Mouse (Mus musculus) thymus, adult 2 months (tissue): ENCODE data around the gene Sbk3. TPM values are rescaled to one million over a fixed set of nuclear protein-coding genes. Genes with fewer than 3 reads are reported as not detected.

Experiments
- DNase-seq: peaks from one replicate; pipeline ENCODE4 v3.0.0; 2021
- H3K27ac ChIP-seq: fragments of 200-500 bp; 2 replicates; pipeline ENCODE4 v1.5.1; 2012; ENCODE audit warnings: low read length, control low read depth; ENCODE audit not compliant: control insufficient read depth, insufficient read depth
- H3K27me3 ChIP-seq: fragments of 200-500 bp; 2 replicates; pipeline ENCODE4 v1.6.1; 2012; ENCODE audit warnings: mild to moderate bottlenecking, low read length, moderate library complexity, mixed read lengths; ENCODE audit not compliant: control insufficient read depth, insufficient read depth
- H3K36me3 ChIP-seq: fragments of 200-500 bp; 2 replicates; pipeline ENCODE4 v1.6.1; 2012; ENCODE audit warnings: mild to moderate bottlenecking, low read length, moderate library complexity; ENCODE audit not compliant: control insufficient read depth, insufficient read depth
- H3K4me1 ChIP-seq: fragments of 200-500 bp; replicated peaks from 2 replicates; pipeline ENCODE4 v1.6.1; 2012; ENCODE audit warnings: low read length; ENCODE audit not compliant: control insufficient read depth, insufficient read depth
- H3K4me3 ChIP-seq: fragments of 200-500 bp; 2 replicates; pipeline ENCODE4 v1.5.1; 2012; ENCODE audit warnings: mild to moderate bottlenecking, low read length, control low read depth, moderate library complexity; ENCODE audit not compliant: control insufficient read depth, insufficient read depth
- CTCF ChIP-seq: fragments of 200-500 bp; IDR thresholded peaks from 2 replicates; pipeline ENCODE4 v1.5.1; 2012; ENCODE audit warnings: mild to moderate bottlenecking, control low read depth, low read length, moderate library complexity, borderline replicate concordance; ENCODE audit not compliant: control insufficient read depth, poor library complexity, insufficient read depth; ENCODE audit errors: extremely low read depth
- POLR2A ChIP-seq: fragments of 200-500 bp; IDR thresholded peaks from 2 replicates; pipeline ENCODE4 v1.6.1; 2012; ENCODE audit warnings: mild to moderate bottlenecking, low read length, control low read depth, moderate library complexity; ENCODE audit not compliant: control insufficient read depth, poor library complexity, insufficient read depth; ENCODE audit errors: extremely low read depth
- WGBS: fragments of 180-500 bp; shearing (Covaris S2); methylation state at CpG from one replicate; pipeline ENCODE4 v1.1.7; 2018; 5-methylcytosine and 5-hydroxymethylcytosine counted together
- polyA plus RNA-seq: library from polyadenylated mRNA; depleted of rRNA; stranded (reverse); fragments of >200 nt; gene quantifications from 2 replicates; pipeline ENCODE4 v1.2.3, GENCODE M21; 2012

The Sbk3 gene
- polyA plus RNA-seq, 1 experiment: 3.7 TPM

DNA sequence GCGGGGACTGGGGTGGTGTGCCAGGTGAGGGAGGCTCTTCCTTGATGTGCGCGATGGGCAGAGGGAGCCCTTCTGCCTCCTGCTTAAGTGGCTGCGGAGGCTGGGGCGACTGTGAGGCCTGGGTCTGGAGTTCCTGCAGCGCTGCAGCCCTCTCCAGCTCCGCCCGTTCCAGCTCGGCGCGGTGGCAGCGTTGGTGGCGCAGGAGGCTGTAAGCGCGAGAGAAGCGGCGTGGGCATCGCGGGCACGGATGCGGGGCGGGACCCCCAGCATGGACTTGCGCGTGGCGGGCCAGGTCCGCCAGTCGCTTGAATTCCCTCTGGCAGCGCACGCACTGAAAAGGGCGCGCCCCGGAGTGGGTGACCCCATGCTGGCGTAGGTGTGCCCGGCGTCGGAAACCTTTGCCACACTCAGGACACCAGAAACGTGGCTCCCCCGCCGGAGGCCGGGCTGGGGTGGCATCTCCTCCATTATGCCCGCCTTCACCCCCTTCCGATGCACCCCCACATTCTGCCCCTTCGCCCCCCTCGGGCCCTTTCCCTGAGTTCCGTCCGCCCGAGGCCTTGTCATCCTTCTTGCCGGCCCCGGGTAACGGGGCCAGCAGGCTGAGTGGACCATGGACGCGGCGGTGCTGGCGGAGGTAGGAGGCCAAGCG is 22.5 kb upstream of the Sbk3 start:
- TF ChIP-seq POLR2A: no peak
- TF ChIP-seq CTCF: no peak
- no peaks in the 10 kb centered on the region for H3K27me3 ChIP-seq
- no peak overlapping the region for H3K4me3 ChIP-seq
- 97% methylated on average over 55 of the region's 55 CpGs for WGBS
- no peak overlapping the region for H3K27ac ChIP-seq
- DNase-seq: no peak
- peaks cover 18% of the 10 kb centered on the region for H3K4me1 ChIP-seq
- H3K36me3 ChIP-seq: no peaks in the 10 kb centered on the region

DNA sequence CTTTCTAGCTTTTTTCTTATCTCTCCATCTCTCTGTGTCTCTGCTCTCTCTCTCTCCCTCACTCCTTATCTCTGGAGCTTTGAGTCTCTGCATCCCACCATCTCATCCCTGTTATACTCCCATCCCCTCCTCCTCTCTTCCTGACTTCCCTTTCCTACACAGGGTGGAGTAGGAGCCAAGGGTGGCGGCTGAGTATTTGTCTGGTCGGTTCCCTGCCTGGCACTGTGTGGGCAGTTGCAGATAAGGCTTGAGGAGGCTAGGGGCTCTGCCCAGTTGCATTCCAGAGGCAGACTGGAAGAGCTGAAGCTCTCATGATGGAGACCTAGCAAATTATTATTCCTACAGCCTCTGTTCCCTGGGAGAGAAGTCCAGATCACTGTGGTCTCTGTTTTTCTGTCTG is 17.3 kb upstream of the Sbk3 start:
- Histone ChIP-seq H3K27ac (no peak overlapping the region), H3K4me1 (no peaks in the 10 kb centered on the region), H3K36me3 (no peaks in the 10 kb centered on the region), H3K4me3 (no peak overlapping the region), H3K27me3 (no peaks in the 10 kb centered on the region)
- WGBS: 56% methylated on average over 2 of the region's 2 CpGs
- DNase-seq: no peak
- TF ChIP-seq POLR2A: no peak
- TF ChIP-seq CTCF: no peak

DNA sequence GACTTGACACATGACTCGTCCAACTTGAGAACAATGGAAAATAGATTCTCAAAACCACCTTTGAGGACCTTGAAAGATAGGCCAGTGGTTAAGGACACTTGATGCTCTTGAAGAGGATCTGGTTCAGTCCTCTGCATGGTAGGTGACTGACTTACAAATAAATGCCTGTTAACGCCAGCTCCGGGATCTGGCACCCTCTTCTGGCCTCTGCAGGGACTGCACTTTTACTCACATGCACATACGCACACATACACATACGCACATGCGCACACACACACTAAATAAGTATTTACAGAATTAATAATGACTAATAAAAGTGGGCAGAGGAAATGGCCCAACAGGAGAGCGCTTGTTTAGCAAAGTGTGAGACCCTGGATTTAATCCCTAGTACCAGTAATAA is 5.9 kb upstream of the Sbk3 start:
- TF ChIP-seq POLR2A (no peak), CTCF (no peak)
- Histone ChIP-seq H3K27me3 (0 out of 2 replicates have a peak, but pooled peaks cover 2% of the 10 kb centered on the region), H3K36me3 (no peaks in the 10 kb centered on the region), H3K27ac (no peak overlapping the region), H3K4me3 (no peak overlapping the region), H3K4me1 (no peaks in the 10 kb centered on the region)
- WGBS: 97% methylated on average over 7 of the region's 7 CpGs
- DNase-seq: no peak

DNA sequence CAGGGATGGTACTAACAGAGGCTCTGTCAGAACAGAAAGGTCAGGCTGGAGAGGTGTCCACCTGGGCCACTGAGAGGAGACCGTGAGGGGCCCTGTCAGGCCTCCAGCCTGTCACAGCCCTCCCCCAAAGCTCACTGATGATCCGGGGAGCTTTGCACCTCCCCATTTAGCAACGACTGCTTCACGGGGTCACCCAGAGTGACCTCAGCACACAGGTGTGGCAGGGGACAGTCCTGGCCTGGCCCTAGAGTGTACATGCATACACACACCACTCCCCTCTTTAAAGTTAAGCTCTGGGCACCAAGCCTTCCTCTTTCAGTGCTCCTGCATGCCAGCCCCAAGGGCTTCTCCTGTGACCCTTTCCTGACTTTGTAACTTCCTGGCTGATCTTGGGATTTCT is 4.5 kb upstream of the Sbk3 start:
- WGBS: 83% methylated on average over 4 of the region's 4 CpGs
- Histone ChIP-seq H3K36me3 (no peaks in the 10 kb centered on the region), H3K4me1 (no peaks in the 10 kb centered on the region), H3K27ac (no peak overlapping the region), H3K27me3 (0 out of 2 replicates have a peak, but pooled peaks cover 2% of the 10 kb centered on the region), H3K4me3 (no peak overlapping the region)
- TF ChIP-seq POLR2A (no peak), CTCF (no peak)
- DNase-seq: no peak

DNA sequence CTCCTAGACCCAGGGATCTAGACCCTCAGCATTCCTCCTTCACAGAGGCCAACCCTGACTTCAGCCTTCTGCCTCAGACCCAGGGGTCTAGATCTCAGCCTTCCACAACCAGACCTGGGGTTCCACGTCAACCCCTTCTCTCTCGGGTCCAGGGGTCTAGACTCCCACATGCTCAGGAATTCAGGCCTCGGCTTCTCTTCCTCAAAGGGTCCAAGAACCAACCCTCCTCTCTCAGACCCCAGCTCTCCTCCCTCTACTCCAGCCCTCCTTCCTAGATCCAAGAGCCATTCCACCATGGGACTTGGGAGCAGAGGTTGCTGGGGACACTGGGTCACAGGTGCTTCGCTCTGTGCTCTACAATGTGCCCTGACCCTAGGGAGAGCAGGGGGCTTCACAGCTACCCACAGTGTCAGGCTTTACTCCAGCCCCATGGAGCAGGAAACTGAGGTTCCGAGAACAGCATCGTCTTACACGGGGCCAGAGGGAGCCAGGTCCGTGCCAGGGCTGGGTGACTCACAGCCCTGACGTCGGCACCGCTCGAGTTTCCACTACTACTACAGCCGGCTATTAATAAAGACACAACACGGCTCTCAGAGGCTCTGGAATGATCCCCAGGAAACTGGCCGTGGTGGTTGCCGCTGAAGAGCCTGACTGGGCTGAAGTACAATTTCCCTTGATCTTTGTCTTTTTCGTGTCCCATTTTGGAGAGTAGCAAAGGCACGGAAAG is 1.5 kb upstream of the Sbk3 start:
- Histone ChIP-seq H3K4me3 (no peak overlapping the region), H3K27me3 (0 out of 2 replicates have a peak, but pooled peaks cover 2% of the 10 kb centered on the region), H3K4me1 (no peaks in the 10 kb centered on the region), H3K27ac (no peak overlapping the region), H3K36me3 (no peaks in the 10 kb centered on the region)
- 57% methylated on average over 18 of the region's 18 CpGs for WGBS
- no peak for DNase-seq
- TF ChIP-seq POLR2A: no peak
- TF ChIP-seq CTCF: no peak

DNA sequence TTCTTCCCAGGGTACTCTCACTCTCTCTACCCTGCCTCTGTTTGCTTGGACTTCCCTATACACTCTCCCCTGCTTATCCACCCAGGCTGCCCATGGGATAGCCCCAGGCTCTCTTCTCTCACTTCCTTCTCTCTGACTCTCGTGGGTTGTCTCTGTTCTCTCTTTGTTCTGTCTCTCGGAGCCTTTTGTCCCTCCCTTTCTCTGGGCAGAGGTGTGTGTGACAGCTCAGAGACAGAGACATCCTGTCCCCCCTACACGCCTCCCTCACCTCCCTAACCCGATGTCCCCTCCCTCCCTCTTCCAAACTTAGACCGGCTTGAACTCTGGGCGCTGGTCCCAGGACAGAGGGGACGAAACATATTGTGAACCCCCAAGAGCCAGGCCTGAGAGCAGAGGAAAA is 742 bp upstream of the Sbk3 start:
- H3K4me1 ChIP-seq: no peaks in the 10 kb centered on the region
- H3K36me3 ChIP-seq: no peaks in the 10 kb centered on the region
- H3K27me3 ChIP-seq: 0 out of 2 replicates have a peak, but pooled peaks cover 2% of the 10 kb centered on the region
- H3K27ac ChIP-seq: no peak overlapping the region
- 34% methylated on average over 7 of the region's 7 CpGs for WGBS
- no peak overlapping the region for H3K4me3 ChIP-seq
- DNase-seq: no peak
- TF ChIP-seq CTCF (no peak), POLR2A (no peak)
